Mouse (Mus musculus) CD8-positive naive resting alpha-beta T cell, adult 2 months (primary cell): Measurements from ENCODE around the gene B3gnt8.

ENCODE experiments used
- DNase-seq, 2 experiments: peaks; one replicate each; pipeline ENCODE4 v3.0.0; 2022; ENCODE audit warnings: low read depth in 2 of 2, low spot score in 2 of 2

The B3gnt8 gene

GRCm38 (mm10) chr7:25618865-25619721, 7.4 kb upstream of the B3gnt8 start, which contains the start of gene Dmac2:
Gene Dmac2, plus strand, starts transcription at chr7:25619414.
- peak; percentile 85 to 94 for DNase-seq

DNA sequence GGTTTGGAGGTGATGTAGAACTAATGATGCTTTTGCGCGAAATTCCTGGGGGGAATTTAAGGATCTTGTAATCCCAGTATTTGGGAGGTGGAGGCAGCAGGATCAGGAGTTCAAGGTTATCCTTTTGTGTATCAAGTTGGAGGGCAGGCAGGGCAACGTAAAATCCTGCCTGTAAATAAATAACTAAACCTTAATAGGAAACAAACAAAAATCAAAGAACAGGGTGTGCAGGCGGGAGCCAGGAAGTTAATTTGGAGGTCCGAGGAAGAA, 6.8 kb upstream of the B3gnt8 start:
- DNase-seq, result no peak

- DNase-seq, result no peak
These were observed 6.4 kb upstream of the B3gnt8 start for GRCm38 (mm10) chr7:25620101-25620500.

DNA sequence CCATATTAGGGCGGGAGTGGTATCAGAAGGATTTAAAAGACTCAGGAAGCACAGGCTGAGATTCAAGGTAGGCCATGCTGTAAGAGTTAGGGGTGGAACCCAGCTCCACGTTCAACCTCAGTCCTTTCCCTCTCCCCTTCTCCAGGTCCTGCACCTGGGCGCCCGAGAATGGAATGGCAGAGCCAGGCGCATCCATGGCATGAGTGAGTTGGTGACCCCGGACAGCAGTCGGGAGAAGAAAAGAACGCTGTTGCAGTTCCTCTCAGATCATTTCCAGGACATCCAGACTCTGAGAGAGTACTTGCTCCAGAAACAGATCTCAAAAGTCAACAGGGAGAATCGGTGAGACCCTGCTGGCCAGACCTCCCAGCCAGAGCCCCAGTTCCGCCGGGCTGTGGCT, 5.7 kb upstream of the B3gnt8 start:
- DNase-seq, result no peak

GRCm38 (mm10) chr7:25623857-25624370, 2.5 kb upstream of the B3gnt8 start:
- DNase-seq, result no peak

GRCm38 (mm10) chr7:25624851-25625250, 1.6 kb upstream of the B3gnt8 start:
- DNase-seq, result no peak

DNA sequence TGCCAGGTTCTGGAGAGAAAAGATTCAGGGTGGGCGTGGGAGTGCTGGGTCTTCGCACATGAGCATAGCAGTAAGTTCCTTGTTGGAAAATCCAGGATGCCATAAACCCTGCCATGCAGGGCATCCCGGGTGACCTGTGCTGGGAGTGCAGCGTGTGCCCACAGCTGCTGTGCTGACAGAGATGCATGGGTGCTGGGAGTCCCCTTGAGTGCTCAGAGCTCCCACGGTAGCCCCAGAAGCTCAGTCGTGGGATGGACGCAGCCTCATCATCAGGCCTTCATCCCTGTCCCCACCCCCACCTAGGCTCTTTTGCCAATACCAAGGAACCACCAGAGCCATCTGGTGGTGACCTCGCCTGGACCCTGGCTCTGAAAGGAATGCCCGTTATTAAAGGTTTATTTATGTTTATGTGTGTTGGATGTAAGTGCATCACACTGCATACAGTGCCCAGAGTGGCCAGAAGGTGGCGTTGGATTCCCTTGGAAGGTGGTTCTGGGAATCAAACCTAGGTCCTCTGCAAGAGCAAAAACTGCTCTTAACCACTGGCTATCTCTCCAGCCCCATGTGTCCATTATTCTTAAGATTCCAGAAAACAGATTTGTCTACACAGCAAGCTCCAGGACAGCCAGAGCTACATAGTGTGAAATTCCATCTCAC, 732 bp upstream of the B3gnt8 start:
- DNase-seq, result peak in 1 of 2 experiments; percentile 24

- DNase-seq, result no peak
These were observed 1.2 kb downstream of the B3gnt8 start for GRCm38 (mm10) chr7:25627431-25628322.

DNA sequence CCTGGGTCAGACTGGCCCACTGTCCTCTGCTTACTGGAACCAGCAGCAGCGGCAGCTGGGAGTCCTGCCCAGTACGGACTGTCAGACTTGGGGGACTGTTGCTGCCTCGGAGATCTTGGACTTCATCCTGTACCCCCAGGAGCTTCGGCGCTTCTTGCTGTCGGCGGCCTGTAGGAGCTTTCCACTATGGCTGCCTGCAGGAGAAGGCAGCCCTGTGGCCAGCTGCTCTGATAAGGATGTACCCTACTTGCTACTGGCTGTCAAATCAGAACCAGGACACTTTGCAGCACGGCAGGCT, 1.8 kb downstream of the B3gnt8 start:
- DNase-seq, result no peak

DNA sequence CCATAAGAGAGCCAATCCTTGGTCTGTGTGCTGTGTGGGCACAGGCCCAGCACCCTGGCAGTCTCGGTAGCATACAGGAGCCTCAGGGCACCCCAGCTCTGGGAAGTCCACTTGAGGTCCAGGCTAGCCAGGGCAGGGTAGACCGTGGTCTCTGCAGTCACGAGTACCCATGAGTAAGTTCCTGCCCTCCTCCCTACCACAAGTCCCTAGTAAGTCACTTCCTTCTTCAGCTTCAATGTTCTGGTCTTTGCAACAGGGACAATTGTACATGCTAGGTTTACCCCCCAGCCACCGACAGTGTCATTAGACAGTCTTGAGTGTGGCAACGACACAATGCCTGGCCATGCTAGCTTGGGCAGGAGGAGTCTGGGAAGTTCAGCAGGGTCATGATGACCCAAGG, 6.2 kb downstream of the B3gnt8 start:
- no peak for DNase-seq

GRCm38 (mm10) chr7:25636373-25636772, 9.9 kb downstream of the B3gnt8 start:
- DNase-seq, result peak in 1 of 2 experiments; percentile 23

DNA sequence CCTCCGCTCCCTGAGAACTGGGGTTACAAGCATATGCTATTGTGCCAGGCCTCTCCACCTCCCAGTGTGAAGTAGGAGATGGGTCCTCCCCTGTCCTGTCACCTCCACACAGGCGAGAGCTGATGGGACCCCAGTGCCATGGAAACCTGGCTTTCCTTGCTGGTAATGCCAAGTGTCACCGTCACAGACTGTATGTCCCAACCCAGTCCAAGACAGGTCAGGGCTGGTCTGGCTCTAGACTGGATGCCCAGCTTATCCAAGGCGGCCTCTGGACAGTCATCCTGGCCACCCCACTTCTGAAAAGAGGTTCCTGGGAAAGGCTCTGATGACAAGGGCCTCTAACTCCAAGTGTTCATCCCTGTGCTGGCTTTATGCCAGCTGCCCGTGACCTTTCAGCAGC, 10.6 kb downstream of the B3gnt8 start:
- DNase-seq, result no peak

- no peak for DNase-seq
These were observed 13.3 kb downstream of the B3gnt8 start for GRCm38 (mm10) chr7:25639754-25640153.

GRCm38 (mm10) chr7:25644136-25644535, 17.7 kb downstream of the B3gnt8 start:
- peak in 1 of 2 experiments; percentile 15 for DNase-seq

DNA sequence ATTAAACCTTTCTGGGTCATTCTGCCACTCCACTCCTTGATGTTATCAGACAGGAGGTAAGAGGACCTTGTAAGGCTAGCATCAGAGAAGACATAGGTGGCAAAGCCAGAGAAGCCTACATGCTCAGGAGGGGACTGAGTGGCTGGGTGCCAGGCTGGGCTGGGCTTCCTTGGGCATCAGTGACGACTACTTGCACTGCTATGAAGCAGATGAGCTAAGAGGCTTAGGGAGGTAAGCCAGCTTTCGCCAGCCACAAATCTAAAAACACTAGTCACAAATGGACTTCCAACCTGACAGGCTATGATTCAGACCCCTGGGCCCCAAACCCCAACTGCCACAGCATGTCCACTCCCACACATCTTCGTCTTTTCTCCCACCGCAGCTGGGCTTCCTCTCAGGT, 18.2 kb downstream of the B3gnt8 start:
- no peak for DNase-seq

GRCm38 (mm10) chr7:25645074-25645473, 18.6 kb downstream of the B3gnt8 start:
- DNase-seq, result no peak

GRCm38 (mm10) chr7:25647574-25648123, 21.2 kb downstream of the B3gnt8 start:
- no peak for DNase-seq

DNA sequence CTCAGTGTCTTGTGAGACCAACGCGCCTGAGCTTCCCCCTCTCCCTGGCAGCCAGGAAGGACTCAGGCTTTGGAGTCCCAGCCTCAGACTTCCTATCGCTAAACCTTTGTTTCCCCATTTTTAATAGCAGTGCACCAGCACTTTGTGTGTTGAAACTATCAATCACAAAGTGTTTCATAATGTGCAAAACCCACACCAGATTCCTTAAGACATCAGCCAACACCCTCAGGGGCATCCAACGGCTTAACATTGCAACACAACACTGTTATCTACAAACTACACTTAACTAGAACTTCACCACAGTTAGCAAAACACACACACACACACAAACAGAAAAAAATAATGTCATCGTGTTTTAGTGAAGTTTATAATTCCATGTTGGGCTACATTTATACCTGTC, 23.4 kb downstream of the B3gnt8 start:
- DNase-seq, result no peak

DNA sequence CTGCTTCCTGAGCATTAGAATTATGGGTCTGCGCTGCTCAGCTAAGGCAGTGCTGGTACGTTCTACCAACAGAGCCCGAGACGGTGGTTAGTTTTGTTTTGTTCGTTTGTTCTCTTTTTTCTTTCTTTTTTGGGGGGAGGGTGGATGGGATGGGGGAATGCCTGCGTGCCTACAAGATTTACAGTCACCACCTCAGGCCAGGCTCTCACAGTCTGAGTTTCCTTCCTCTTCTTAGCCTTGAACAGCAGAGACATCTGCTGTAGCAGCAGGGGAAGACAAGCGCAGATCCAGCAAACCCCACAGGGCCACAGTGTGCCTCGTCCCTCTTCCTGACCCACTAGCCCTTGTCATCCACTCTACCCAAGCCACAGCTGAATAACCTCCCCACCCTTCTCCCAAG, 24.8 kb downstream of the B3gnt8 start:
- DNase-seq, result no peak

GRCm38 (mm10) chr7:25652244-25652759, 25.8 kb downstream of the B3gnt8 start:
- no peak for DNase-seq
